Comparison of ENCODE assay signal across 22 mouse cellular contexts in genomic region chr9:73295287-73295686, GRCm38 (mm10).
"Had no signal": no experiment of that assay in that cellular context is flagged by ENCODE, and none has a peak within 500 bp of the region (broad histone marks: within the 10 kb centered on the region; RNA-seq: fewer than 3 reads in every experiment).

No protein-coding gene starts in this region.

- H3K27me3 ChIP-seq: limb, embryonic 12.5 days; limb, embryonic 15.5 days; megakaryocyte, embryonic 14.5 days; midbrain, embryonic 15.5 days; neural tube, embryonic 12.5 days; neural tube, embryonic 15.5 days; stomach, embryonic 15.5 days had no signal

- H3K4me2 ChIP-seq: limb, embryonic 12.5 days; limb, embryonic 15.5 days; liver, embryonic 11.5 days; midbrain, embryonic 15.5 days; neural tube, embryonic 12.5 days; neural tube, embryonic 15.5 days; stomach, embryonic 15.5 days had no signal

- H3K36me3 ChIP-seq: limb, embryonic 12.5 days; limb, embryonic 15.5 days; midbrain, embryonic 10.5 days; midbrain, embryonic 15.5 days; neural tube, embryonic 12.5 days; neural tube, embryonic 15.5 days; stomach, embryonic 15.5 days had no signal

- H3K27ac ChIP-seq: limb, embryonic 12.5 days; limb, embryonic 15.5 days; liver, embryonic 14.5 days; midbrain, embryonic 10.5 days; midbrain, embryonic 15.5 days; neural tube, embryonic 12.5 days; neural tube, embryonic 15.5 days; stomach, embryonic 15.5 days had no signal

- ATAC-seq: intestine, embryonic 16.5 days; liver, postnatal 0 days; midbrain, embryonic 15.5 days had no signal

- H3K9me3 ChIP-seq: limb, embryonic 12.5 days; limb, embryonic 15.5 days; midbrain, embryonic 10.5 days; midbrain, embryonic 15.5 days; neural tube, embryonic 12.5 days; neural tube, embryonic 15.5 days; stomach, embryonic 15.5 days had no signal

- DNase-seq: kidney, adult 18-20 months; kidney, adult 9 months; kidney, postnatal 14 days; kidney, postnatal 4 days; left cerebral cortex, postnatal 4 days; liver, postnatal 0 days; retina, postnatal 1 day; right cerebral cortex, postnatal 25 days; spleen, adult 18-20 months; thymus, adult 18-20 months; thymus, postnatal 36 days had no signal

- H3K9ac ChIP-seq: limb, embryonic 12.5 days; limb, embryonic 15.5 days; liver, embryonic 14.5 days; liver, postnatal 0 days; midbrain, embryonic 15.5 days; neural tube, embryonic 12.5 days; neural tube, embryonic 15.5 days; stomach, embryonic 15.5 days had no signal

- H3K4me1 ChIP-seq: limb, embryonic 12.5 days; limb, embryonic 15.5 days; midbrain, embryonic 10.5 days; midbrain, embryonic 15.5 days; neural tube, embryonic 12.5 days; neural tube, embryonic 15.5 days; stomach, embryonic 15.5 days had no signal

- H3K4me3 ChIP-seq: limb, embryonic 12.5 days; limb, embryonic 15.5 days; megakaryocyte, embryonic 14.5 days; midbrain, embryonic 10.5 days; midbrain, embryonic 15.5 days; neural tube, embryonic 12.5 days; neural tube, embryonic 15.5 days; stomach, embryonic 15.5 days had no signal
